Mouse (Mus musculus) adipocyte (in vitro differentiated cells): Measurements from ENCODE around the gene Cd80.
"Not testable (repeated sequence)": the region's sequence is repeated elsewhere in the genome, so short reads cannot be mapped to it uniquely, and the experiment has no call there.

Experiments used
- DNase-seq: peaks from one replicate; pipeline ENCODE4 v3.0.0-alpha.2; 2016; ENCODE audit warnings: low spot score

Gene Cd80

DNA sequence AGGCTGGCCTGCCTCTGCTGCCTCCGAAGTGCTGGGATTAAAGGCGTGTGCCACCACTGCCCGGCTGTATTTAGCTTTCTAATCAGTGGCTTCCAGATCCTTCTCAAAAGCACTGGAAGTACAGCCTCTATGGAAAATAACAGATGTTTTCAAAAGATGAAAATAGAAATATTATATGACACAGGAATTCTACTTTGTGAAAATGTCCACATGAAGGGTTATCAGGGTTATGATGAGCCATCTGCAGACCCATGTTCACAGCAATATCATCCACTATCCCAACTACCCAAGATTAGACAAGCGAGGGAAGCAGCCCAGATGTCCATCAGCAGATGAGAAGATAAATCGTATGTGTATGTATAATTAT lies 17.1 kb downstream of the Cd80 start:
- DNase-seq: no peak

DNA sequence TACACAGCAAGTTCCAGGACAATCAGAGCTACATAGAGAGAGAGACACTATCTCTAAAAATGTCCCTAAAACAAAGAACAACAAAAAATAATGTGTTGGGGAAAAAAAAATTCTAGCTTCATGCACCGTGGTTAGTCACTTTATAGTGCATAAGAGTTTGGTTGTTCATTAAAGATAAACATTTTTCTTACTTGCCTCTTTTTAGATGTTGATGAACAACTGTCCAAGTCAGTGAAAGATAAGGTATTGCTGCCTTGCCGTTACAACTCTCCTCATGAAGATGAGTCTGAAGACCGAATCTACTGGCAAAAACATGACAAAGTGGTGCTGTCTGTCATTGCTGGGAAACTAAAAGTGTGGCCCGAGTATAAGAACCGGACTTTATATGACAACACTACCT lies 18.3 kb downstream of the Cd80 start:
- DNase-seq: no peak

DNA sequence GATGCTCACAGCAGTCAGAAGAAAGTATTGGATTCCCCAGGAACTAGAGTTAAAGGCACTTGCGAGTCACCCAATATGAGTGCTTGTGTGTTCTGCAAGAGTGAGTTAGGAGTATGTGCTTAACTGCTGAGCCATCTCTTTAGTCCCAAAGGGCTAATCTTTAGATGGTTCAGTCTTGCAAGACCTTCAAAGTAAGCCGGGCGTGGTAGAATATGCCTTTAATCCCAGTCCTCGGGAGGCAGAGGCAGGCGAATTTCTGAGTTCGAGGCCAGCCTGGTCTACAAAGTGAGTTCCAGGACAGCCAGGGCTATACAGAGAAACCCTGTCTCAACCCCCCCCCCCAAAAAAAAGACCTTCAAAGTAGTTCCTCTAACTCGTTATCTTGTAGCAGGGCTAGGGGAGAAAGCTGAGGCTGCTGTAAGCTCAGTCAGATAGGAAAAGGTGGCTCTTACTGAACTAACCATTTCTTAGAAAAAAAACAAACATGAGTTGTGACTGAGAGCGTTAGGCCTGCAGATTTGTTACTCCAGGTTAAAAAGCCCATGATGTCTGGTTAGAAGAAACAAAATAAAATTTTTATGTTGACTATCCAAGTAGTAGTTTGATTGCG lies 19.4 kb downstream of the Cd80 start:
- DNase-seq: no peak

DNA sequence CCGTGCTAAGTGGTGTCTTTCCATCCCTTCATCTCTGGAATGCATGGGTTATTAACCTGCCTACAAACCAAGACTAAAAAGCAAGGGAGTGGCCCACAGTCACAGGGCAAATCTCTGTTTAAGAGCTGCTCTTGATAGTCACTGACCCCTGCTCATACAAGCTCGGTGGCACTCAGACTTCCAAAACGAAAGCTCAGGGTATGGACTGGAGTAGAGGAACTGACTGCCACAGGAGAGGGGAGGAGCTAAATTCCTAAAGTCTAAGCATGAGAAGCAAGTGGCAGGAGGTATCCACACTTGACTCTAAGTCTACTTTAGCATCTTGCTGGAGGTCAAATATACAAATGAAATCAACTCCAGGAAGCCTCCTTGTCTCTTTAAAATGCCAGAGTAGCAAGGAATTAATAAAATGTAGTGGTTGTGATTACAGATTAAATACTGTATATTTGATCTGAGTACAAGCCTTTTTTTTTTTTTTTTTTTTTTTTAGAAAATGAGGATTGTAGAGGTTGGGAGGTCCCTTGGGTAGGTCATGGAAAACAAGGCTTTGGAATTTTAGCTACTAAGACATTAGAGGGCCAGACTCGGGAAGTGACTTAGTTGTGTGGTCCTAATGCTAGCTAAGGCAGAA lies 20.4 kb downstream of the Cd80 start:
- DNase-seq: no peak

DNA sequence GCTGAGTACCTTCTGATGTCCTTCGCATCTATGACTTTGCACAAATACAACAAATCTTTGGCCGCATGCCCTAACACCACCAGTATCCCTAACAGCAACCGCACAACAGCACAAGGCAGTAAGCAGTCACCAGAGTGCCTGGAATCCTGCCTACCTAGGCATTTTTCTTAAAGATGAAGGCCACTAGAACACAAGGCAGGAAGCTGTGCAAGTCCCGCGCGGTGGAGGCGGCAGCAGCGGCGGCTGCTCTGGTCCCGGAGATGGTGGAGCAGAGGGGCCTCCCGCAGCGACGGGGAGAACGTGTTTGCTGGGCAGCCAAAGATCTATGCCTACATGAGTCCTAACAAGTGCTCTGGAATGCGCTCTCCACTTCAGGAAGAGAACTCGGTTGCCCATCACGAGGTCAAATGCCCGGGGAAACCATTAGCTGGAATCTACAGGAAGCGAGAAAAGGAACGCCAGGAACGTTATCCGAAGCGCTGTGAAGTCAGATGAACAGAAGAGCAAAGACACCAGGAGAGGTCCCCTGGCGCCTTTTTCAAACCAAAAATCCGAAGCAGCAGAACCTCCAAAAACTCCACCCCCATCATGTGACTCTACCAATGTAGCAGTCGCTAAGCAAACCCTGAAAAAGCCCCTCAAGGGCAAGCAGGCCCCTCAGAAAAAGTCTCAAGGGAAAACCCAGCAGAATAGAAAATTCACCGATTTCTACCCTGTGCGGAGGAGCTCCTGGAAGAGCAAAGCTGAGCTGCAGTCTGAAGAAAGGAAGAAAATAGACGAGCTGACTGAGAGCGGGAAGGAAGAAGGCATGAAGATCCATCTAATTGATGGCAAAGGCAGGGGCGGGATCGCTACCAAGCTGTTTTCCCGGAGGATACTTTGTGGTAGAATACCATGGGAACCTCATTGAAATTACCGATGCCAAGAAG lies 21.2 kb downstream of the Cd80 start:
- no peak for DNase-seq

DNA sequence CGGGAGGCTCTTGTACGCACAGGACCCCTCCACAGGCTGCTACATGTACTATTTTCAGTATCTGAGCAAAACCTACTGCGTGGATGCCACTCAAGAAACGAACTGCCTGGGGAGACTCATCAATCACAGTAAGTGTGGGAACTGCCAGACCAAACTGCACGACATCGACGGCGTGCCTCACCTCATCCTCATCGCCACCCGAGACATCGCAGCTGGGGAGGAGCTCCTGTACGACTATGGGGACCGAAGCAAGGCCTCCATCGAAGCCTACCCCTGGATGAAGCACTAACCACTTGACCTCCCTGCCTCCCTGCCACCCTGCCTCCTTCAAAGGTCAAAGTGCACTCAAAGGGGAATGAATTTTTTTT lies 21.9 kb downstream of the Cd80 start:
- not testable (repeated sequence) for DNase-seq

DNA sequence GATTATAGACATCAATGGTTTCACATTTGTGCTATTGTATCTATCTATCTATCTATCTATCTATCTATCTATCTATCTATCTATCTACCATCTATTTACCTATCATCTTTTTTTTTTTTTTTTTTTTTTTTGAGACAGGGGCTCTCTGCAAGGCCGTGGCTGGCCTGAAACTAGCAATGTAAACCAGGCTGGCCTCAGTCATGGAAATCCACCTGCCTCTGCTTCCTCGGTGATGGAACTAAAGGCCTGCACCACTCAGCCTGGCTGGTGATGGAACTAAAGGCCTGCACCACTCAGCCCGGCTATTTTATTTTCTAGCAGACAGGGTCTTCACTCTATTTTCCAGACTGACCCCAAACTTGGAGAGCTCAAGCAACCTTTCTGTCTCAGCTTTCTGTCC lies 22.9 kb downstream of the Cd80 start:
- no peak for DNase-seq

DNA sequence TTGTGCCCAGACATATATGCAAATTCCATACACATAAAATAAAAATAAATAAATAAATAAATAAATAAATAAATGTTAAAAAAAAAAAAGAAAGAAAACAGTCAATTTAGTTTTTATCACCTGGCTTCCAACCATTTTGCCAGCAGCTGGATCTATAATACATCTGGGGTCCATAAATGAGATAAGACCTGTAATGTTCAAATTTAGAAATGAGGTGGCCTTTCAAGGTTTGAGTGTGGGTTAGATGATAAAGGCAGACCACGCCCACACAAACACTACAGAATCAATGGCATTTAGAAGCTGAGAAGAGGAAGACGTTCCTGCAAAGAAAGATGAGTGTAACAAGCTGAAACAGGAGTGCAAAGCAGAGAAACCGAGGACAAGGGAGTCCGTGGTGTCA lies 26.0 kb downstream of the Cd80 start:
- DNase-seq: no peak

DNA sequence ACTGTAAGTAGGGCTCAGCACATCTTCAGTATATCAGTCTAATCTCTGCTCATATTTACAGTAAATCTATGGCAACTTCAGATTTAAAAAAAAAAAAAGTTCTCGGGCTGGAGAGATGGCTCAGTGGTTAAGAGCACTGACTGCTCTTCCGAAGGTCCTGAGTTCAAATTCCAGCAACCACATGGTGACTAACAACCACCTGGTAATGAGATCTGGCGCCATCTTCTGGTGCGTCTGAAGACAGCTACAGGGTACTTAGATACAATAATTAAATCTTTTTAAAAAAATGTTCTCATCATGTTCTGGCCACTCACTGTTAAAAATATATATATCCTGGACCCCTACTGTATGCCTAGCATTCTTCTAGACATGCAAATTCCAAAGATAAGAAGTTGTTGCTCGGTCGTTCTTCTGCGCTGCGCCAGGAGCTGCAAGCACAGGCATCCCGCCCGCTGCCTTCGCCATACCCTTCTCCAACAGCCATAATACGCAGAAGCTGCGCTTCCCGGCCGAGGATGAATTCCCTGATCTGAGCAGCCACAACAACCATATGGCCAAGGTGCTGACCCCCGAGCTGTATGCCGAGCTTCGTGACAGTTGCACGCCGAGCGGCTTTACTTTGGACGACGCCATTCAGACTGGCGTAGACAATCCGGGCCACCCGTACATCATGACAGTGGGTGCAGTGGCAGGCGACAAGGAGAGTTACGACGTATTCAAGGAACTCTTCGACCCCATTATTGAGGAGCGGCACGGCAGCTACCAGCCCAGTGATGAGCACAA lies 27.6 kb downstream of the Cd80 start:
- no peak for DNase-seq

DNA sequence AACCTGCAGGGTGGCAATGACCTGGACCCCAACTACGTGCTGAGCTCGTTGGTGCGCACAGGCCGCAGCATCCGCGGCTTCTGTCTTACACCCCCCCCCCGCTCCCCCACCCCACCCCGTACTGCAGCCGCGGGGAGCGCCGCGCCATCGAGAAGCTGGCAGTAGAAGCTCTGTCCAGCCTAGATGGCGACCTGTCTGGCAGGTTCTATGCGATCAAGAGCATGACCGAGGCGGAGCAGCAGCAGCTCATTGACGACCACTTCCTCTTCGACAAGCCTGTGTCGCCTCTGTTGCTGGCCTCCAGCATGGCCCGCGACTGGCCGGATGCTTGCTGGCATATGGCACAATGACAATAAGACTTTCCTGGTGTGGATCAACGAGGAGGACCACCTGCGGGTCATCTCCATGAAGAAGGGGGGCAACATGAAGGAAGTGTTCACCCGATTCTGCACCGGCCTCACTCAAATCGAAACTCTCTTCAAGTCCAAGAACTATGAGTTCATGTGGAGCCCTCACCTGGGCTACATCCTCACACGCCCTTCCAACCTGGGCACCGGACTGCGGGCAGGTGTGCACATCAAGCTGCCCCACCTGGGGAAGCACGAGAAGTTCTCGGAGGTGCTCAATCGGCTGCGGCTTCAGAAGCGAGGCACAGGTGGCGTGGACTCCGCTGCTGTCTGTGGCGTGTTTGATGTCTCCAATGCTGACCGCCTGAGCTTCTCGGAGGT lies 28.4 kb downstream of the Cd80 start:
- no peak for DNase-seq

DNA sequence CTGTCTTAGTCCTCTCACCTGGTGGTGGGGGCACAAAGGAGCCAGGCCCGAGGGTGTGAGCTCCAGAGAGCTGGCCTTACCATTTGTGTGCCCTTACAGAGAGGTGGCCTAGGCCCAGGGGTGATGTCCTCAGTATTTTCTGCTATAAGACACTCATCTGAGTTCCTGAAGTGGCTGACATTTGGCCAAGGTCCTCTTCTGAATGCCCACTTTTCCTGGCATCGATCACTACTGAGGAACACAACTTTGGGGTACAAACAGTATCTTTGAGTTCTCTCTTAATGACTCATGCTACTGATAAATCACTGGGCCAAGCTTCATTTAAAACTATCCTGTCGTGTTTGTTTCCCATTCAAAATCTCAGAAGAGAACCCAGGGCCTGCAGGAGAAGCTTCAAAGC lies 37.2 kb downstream of the Cd80 start:
- no peak for DNase-seq

DNA sequence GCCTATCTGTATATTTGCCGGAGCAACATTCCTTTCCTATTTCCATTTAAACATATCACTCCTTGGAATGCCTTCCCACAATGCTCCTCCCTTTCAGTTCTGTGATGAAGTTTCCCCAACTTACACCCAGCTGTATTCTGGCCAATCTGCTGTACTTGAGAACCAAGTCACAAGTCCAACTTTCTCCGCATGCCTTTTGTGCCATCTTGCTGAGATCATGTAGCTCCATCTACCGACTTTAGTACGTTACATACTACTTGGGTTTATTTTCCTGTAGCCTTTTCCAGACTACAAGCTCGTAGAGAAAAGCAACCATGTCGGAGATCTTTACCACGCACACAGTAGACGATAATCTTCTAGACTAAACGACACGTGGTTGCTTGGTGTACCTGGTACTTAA lies 38.5 kb downstream of the Cd80 start:
- peak; percentile 48 for DNase-seq

DNA sequence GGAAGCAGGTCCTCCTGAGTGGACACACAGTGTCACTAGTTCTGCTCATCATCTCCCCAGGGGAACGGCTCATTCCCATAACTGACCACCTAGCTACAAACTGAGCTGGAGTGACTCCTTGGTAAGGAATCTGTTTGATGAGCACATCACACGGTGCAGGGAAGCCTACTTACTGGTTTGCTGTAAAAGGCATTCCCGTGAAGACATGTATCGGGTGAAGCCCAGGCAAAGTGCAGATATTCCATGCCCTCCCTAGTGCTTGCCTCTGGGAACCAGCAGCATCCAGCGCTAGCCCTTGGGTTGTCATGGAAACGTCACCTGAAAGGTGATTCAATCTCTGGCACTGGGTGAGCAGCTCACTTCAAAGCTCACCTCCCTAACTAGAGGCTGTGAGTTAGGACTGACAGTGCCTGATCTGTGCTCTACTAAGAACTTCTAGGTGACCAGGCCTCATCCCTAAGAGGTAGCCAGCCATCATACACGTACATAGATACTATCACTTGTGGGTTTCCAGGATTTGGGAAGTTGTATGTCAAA lies 41.3 kb downstream of the Cd80 start:
- no peak for DNase-seq

DNA sequence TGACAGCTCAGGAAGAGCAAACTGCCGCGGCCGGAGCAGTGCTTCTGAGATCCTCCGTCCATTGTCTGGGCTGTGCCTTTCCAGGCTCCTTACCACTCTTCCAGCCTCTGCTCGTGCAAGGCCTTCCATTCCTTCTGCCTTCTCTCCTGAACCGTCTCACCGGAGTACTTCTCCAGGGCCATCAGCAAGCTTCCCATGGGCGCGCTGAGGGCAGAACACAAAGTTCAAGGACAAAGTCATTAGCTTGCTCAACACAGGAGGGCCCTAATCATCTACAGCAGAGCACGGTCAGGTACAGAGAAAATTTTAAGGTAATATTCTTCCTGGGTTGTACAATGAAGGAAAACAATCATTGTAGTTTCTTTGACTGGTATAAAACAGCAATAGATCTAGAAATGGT lies 47.1 kb downstream of the Cd80 start:
- no peak for DNase-seq

DNA sequence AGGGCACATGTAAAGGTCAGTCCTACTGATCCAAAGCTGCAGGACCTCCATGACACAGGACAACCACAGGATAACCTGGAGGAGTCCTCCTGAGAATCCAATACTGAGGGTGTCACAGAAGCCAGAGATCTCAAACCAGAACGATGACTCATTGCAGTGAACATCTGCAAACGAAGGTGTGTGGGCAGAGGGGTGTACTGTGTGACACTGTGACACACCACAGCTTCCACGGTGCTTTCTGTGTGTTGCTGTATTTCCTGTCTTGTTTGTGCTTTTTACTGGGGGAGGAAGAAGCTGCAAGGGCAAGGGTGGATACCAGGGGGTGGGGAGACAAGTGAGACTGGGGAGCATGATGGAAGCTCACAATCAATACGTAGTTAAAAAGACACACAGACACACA lies 48.2 kb downstream of the Cd80 start:
- DNase-seq: no peak

DNA sequence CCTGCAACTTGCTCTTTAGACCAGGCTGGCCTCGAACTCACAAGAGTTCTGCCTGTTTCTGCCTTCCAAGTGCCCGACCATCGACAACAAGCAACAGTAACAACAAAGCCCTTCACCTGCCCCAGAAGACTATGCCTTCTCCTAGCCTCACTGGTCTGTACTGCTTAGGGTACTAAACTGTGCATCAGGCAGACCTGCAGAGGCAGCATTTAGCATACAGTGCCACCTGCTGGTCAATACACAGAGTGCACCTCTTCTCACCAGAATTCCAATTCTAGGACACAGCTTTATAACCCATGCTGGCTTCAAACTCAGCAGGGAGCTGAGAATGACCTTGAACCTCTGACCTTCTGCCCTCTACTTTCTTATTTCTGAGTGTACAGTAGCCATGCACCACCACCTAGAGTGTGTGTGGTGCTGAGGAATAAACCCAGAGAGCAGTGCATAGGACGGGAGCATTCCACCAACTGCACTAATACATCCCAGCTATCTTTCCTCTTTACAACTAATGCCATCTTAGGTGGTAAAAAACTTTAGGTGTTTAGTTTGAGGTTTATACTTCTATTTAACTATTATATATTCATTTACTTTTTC lies 50.8 kb downstream of the Cd80 start:
- DNase-seq: peak; percentile 84

DNA sequence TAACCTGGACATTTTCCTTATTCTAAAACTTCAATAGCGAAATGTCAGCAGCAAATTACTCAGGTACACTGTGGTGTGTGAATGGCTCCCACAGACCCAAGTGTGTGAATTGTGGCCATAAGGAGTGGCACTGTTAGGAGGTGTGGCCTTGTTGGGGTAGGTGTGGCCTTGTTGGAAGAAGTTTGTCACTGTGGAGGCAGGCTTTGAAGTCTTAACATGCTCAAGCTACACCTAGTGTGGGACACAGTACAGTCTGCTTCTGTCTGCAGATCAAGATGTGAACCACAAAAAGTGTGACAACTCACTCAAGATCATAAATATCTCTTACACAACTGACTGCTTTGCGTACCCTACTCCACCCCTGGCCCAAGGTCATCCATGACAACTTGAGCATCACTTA lies 55.5 kb downstream of the Cd80 start:
- no peak for DNase-seq

DNA sequence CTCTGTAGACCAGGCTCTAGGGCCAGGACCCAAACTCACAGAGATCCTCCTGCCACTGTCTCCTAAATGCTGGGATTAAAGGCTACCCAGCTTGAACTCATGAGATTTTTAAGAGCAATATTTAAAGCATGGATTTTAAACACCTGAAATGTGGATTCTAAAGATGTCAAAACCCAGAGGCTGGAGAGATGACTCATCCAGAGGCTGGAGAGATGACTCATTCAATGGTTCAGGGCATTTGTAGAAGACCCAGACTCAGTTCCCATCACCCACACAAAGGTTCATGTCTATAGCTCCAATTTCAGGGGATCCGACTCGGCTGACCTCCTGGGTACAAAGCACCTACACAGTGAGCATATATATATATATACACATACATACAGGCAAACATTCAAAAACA lies 63.8 kb downstream of the Cd80 start:
- DNase-seq: no peak

DNA sequence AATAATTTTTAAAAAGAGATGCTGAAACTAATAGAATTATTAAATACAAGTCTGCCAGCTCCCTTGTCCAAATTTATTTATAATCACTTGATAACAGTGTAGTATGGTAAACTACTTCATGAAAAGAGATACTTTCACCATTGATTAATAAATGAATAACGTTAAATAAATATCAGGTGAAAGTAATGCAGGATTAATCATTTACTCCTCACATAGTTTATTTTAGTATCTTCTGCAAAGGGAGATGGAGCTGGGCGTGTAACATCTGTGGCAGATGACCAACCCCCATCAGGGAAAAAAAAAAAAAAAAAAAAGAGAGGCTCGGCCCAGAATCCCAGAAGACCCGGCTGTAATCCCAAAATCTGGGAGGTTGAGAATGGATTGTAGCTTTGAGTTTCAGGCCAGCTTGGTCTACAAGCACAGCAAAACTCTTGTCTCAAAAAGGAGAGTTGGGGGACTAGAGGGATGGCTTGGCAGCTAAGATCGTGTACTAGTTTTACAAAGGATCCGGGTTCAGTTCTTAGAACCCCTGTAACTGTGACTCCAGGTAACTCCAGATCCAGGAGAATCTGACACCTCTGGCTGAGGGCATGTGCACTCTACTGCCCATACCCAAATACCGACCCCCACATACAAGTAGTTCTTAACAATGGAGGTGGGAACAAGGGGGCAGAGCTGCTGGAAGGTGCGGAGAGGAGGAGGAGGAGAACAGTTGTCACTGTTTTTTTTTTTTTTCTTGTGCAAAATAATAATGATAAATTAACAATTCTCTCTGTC lies 66.0 kb downstream of the Cd80 start:
- peak; percentile 29 for DNase-seq
